Mouse (Mus musculus): ENCODE data around the gene Treml4.

- TF ChIP-seq CTCF (IDR thresholded peaks at IDR 0.05; ENCODE audit: low read depth) (no peak), EP300 (IDR thresholded peaks at IDR 0.05; ENCODE audit: low read depth) (peak; percentile 38; the same call in 1 of the 2 replicates)
These were observed 567 bp downstream of the Treml4 start for GRCm38 (mm10) chr17:48264662-48265061.

Measured in liver, embryonic 14.5 days (tissue).